Mouse (Mus musculus): ENCODE results near the gene Nav1.
"Not testable (repeated sequence)": the region's sequence is repeated elsewhere in the genome, so short reads cannot be mapped to it uniquely, and the experiment has no call there.

Nav1 gene

DNA sequence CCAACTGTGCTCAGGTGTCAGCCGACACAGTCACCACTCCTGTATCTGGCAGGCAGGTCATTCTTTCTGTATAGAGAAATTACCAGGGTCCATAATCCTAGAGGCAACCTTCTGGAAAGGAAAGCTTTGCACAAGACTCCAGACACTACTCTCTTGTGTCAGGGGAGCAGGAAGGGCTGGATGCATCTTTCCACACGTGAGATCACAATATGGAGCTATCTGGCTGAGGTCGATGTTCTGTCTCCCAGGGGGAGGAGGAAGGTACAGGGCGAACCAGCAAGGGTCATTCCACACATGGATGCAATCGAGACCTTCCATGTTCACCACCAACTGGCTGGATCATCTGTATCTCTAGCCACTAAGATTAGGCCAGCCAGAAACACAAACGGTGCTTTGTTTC lies 113.2 kb downstream of the Nav1 start:
- no peak for DNase-seq (ENCODE audit: extremely low read depth, low read depth, low spot score)

- no peak for DNase-seq (ENCODE audit: extremely low read depth, low read depth, low spot score)
Observed at GRCm38 (mm10) chr1:135492406-135492805, 114.7 kb downstream of the Nav1 start.

DNA sequence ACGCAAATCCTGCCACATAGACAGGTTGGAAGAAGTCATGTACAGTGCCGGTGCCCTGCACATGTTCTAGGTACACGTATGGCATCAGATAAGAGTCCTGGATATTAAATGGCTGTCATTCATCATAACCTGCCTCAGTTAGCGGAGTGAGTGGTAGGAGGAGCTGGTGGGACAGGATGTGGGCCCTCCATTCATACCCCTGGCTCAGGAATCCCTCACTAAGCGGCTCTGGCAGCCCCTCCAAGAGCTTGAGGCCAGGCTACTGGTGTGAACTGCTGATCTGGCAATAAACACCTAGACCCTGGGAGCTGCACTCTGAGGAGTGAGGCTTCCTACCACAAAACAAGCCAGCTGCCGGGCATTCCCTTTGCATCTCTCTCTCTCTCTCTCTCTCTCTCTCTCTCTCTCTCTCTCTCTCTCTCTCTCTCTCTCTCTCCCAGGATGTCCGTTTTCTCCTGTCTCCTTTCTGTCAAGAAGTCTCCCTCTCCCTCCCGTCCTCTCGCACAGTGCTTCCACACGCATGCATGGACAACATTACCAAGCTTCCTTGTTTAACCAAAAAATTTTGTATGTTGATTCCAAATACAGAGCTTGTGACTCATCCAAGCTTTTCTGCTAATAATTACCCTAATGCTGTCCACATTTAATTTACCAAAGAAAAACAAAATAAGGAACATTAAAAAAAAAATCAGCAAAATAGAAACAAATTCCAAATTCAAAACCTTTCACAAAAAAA lies 116.0 kb downstream of the Nav1 start:
- no peak for DNase-seq (ENCODE audit: extremely low read depth, low read depth, low spot score)

DNA sequence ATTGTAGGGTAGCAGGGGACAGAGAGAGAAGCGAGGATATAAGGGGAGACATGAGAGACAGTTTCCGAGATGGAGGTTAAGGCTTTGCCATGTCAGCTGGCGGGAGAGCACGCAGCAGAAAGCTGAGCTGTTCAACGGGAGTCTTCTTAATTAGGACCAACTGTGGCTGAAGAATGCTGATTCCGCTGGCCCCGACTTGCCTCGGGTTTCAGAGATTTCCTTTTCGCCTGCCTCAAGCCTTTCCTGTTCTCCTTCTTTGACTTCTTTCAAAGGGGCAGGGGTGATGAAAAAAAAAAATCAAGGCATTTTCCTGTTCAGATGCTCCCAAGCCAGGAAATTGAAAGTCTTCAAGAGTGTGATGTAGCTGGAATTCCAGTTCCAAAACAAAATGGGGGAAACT lies 118.2 kb downstream of the Nav1 start:
- no peak for DNase-seq (ENCODE audit: extremely low read depth, low read depth, low spot score)

DNA sequence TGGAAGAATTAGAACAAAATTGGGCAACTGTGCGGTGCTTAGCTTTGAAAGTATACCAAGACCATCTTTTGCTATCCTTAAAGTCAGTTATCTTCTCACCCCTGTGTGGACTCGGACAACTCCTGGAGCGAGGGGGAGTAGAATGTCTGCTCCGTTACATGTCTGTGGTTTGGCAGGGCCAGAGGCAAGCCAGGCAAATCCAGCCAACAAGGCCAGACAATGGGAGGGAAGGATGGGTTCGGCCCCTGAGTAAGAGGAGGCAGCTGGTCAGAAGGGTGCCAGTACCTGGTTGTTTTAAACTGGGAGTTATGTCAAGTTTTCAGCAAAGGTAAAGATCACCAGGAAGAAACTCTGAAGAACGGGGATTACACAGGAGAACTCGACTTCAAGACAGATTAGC lies 121.9 kb downstream of the Nav1 start:
- no peak for DNase-seq (ENCODE audit: extremely low read depth, low read depth, low spot score)

DNA sequence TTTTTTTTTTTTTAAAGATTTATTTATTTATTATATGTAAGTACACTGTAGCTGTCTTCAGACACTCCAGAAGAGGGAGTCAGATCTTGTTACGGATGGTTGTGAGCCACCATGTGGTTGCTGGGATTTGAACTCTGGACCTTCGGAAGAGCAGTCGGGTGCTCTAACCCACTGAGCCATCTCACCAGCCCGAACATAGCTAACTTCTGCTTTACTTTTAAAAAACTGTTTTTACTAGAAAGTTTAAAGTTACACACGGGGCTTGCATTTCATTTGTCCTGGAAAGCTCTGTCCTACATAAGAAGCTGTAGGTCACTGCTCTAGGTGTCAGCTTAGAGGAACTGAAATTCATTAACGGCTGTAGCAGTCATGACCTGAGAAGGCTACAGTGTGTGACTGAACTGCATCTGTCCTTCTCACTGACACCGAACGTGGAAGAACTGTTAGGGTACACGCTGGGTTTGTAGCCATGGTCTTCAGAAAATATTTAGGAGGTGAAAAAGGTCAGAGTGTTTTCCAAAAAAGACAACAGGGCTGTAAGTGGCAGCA lies 122.5 kb downstream of the Nav1 start:
- not testable (repeated sequence) for DNase-seq (ENCODE audit: extremely low read depth, low read depth, low spot score)

DNA sequence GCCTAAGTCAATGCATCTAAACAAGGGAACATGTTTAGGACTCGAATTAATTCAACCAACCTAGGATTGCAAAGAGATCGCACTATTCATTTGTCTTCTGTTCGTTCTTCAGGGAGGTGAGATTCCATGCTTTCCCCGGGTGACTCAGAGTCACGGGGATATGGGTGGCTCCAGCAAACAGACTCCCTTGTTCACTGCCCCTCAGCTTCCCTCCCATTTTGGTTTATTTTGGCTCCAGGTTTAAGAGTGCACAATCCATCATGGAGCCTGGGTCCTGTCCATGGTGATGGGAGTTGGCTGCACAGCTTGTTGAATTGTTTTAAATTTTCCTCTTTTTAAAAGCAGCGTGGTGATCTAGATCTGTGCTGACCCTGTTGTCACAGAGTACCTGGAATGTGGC lies 123.1 kb downstream of the Nav1 start:
- DNase-seq (ENCODE audit: extremely low read depth, low read depth, low spot score): no peak

GRCm38 (mm10) chr1:135482666-135483065 lies 124.4 kb downstream of the Nav1 start:
- DNase-seq (ENCODE audit: extremely low read depth, low read depth, low spot score): no peak

DNA sequence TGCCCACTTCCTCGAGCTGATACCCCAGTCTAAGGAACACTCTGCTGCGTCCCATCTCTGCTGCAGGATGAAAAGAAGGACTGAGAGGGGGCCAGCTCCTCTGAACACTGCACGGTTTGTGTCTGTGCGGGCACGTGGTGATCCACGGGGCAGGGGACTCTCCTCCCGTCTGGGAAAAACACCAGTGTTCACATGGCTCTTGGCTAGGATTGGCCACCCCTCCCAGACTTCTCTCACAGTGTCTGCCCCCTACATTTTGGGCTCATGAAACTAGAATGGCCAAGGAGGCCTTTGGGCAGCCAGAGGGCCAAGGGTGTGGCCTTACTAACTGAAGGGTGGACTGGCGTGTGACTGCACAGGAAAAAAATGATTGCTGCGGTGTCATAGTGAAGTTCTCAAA lies 125.4 kb downstream of the Nav1 start:
- DNase-seq (ENCODE audit: extremely low read depth, low read depth, low spot score): no peak

- DNase-seq (ENCODE audit: extremely low read depth, low read depth, low spot score): no peak
Observed at GRCm38 (mm10) chr1:135480815-135481214, 126.3 kb downstream of the Nav1 start.

- DNase-seq (ENCODE audit: extremely low read depth, low read depth, low spot score): no peak
Observed at GRCm38 (mm10) chr1:135475571-135475895, 131.6 kb downstream of the Nav1 start.

DNA sequence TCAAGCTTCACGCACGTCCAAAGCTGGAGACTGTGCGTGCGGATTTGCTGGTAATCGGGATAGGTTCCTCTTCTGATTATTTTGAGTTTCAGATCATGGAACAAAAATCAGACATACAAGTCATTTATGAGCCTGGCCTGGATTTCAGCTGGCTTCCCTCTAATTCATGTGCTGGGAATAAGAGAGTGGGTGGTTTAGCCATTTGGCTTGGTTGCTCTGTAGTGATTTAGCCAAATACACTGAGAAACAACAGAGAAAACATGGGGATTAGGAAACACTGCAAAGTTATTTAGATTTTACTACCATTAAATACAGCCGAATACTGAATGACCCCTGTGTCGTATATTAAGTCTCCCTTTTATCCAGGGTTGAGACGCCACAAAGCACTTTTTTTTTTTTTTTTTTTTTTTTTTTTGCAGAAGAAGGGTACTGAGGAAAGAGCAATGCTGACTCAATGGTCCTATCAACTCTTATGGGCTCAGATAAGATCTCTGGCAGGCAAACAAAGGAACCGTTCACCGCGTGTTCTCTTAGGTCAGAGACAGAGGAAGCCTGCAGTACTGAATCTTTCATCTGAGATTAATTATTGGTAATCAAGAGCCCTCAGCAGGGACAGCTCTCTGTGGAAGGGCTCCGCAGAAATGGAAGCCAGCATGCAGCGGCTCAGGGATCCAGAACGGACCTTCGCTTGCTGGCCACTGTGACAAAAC lies 132.1 kb downstream of the Nav1 start:
- no peak for DNase-seq (ENCODE audit: extremely low read depth, low read depth, low spot score)

GRCm38 (mm10) chr1:135472536-135472935 lies 134.6 kb downstream of the Nav1 start:
- DNase-seq (ENCODE audit: extremely low read depth, low read depth, low spot score): no peak

DNA sequence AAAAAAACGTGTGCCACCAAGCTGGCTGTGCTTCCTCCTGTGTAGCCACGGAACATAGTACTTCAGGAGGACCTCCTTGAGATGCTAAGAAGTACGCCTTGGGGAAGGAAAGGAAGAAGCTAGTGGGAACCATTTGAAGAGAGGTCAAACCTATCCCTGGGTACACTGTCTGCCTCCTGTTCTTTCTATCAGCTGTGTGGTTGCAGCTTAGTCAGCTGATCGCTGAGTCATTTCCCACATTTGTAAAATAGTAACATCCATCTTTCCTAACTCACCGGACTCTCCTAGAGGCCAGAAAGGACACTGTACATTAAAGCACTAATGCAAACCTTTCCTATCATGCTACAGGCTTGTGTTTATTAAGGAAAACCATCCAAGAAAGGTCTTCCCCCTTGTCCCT lies 135.4 kb downstream of the Nav1 start:
- no peak for DNase-seq (ENCODE audit: extremely low read depth, low read depth, low spot score)

DNA sequence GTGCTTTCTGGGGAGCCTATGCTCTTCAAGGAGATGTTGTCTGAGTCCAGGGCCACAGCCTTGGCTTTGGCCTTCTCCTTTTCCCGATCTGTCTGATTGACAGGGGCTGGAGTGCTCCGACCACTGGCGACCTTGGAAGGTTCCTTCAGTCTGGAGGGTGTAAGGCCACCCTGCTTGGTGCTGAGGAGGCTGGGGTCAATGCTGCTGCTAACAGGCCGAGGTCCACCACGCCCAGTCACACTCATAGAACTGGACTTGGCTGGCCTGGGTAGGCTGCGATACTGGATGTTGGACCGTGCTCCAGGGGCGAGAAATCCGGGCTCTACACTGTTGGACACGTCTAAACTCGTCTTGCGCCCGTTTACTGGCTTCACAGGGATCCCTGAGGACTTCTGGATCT lies 136.5 kb downstream of the Nav1 start:
- DNase-seq (ENCODE audit: extremely low read depth, low read depth, low spot score): no peak

DNA sequence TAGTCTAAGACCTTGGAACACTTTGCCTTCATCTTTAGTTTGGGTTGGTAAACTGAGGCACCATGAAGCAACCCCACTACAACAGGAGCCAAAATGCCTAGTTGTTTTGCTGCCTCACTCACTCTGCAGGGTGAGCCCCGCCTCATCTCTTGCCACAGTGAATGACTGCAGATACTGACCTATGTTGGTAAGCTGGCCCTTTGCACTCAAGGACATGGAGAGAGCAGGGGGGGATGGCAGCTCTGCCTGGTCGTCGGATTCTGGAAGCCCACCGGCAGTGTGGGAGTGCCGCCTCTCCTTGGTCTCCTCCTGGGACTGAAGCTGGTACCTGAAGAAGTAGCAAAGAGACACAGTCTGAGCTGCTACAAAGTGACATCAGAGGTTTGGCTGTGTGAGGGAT lies 139.6 kb downstream of the Nav1 start:
- no peak for DNase-seq (ENCODE audit: extremely low read depth, low read depth, low spot score)

DNA sequence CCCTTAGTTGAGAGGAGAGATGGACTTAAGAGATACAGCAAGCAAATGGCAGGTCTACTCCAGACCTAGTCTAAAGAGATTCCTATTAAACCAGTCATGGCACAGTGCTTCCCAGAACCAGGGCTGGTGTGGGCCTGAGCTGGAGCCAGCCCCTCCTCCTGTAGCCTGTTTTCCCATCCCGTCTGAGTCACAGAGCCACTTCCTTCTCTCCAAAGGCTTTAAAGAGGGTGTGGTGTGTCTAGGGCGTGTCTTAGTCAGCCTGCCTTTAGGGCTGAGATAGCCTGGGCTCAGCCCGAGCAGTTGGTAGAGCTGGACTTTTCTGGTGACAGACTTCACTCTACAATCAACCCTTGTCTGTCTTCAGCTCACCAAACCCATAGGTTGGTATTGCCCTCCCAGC lies 140.2 kb downstream of the Nav1 start:
- no peak for DNase-seq (ENCODE audit: extremely low read depth, low read depth, low spot score)

DNA sequence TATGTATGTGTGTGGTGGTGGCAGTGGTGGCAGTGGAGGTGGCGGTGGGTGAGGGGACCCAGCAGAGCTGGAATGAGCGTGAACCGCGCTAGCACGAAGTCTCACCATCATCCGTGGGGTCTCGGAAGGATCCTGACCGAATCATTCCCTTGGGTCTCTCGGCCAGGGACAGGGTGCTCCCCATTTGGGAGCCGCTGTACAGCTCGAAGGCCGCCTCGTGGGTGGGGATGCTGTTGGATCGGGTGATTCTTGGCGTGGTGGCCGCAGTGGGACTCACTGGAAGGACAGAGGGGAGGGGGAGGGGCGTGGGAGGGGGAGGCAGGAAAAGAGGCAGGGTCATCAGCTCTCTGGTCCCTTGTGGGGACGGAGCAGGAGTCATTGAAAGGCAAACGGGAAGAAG lies 141.4 kb downstream of the Nav1 start:
- DNase-seq (ENCODE audit: extremely low read depth, low read depth, low spot score): no peak

DNA sequence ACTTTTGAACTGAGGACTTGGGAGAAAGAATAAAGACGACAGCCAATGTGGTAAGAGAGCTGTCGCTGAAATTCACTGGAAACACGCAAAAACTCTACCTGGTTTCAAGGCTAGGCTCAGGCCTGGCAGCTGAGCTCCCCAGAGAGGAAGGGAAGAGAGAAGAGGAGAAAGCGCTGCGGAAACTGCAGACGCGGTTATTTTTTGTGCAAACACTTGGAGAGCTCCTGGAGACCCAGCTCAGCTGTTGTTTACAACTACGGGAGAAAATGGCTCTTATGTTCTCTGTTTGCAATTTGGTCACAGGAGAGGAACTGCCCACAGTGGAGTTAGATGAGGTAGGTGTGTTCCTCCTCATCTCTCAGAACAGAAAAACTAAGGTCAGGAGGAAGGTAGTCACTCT lies 144.4 kb downstream of the Nav1 start:
- no peak for DNase-seq (ENCODE audit: extremely low read depth, low read depth, low spot score)

- DNase-seq (ENCODE audit: extremely low read depth, low read depth, low spot score): no peak
Observed at GRCm38 (mm10) chr1:135462304-135462703, 144.8 kb downstream of the Nav1 start.

GRCm38 (mm10) chr1:135461097-135461730 lies 145.9 kb downstream of the Nav1 start:
- DNase-seq (ENCODE audit: extremely low read depth, low read depth, low spot score): no peak

DNA sequence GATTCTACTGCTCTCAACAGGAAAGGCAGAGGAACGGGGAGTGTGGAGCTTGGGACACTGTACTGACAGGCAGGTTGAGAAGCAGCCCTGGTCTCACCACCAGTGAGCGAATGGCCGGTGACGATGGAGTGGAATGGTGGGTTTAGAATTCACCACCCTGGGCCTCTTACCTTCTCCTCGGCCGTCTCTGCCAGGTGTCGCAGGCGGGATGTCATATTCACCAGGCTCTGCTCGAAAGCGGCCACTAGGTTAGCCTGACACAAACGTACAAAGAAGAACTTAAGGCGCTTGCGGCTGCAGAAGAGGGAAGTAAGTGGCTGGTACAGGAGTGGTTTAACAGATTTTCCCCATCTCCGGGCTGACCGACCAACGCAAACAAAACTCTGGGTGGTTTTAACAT lies 146.6 kb downstream of the Nav1 start:
- no peak for DNase-seq (ENCODE audit: extremely low read depth, low read depth, low spot score)

All from fat pad, adult 2 months (tissue).